Mouse (Mus musculus): Measurements from ENCODE around the gene Nanos2.

Gene Nanos2

GRCm38 (mm10) chr7:18987100-18987499, at the start of gene Nanos2:
Gene Nanos2 (plus strand): TSS chr7:18987400.
- DNase-seq (ENCODE audit: low read depth, low spot score): no peak

GRCm38 (mm10) chr7:18942376-18942775, 44.8 kb upstream of the Nanos2 start:
- no peak for DNase-seq (ENCODE audit: low read depth, low spot score)

GRCm38 (mm10) chr7:18942815-18943214, 44.4 kb upstream of the Nanos2 start:
- no peak for DNase-seq (ENCODE audit: low read depth, low spot score)

DNA sequence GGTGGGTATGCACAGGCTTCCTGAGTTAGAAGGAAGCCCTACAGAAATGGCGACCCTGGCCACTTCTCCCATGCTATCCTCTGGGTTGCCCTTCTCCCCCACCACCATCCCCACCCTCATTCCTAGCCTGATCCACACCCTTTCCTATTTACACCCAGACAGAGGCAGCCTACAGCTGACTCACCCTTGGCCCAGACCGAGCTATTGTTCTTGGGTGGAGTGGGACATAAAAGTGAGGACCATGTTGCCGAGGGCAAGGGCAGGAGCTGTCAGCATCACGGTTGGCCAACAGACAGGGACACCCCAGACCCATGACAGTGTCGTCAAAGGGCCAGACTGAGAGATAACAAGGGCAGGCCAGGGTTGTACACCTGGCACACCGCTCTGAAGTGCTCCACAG, 39.0 kb upstream of the Nanos2 start:
- peak; percentile 7 for DNase-seq (ENCODE audit: low read depth, low spot score)

GRCm38 (mm10) chr7:18949781-18950522, 37.2 kb upstream of the Nanos2 start:
- DNase-seq (ENCODE audit: low read depth, low spot score): no peak

GRCm38 (mm10) chr7:18950523-18951315, 36.5 kb upstream of the Nanos2 start:
- DNase-seq (ENCODE audit: low read depth, low spot score): no peak

DNA sequence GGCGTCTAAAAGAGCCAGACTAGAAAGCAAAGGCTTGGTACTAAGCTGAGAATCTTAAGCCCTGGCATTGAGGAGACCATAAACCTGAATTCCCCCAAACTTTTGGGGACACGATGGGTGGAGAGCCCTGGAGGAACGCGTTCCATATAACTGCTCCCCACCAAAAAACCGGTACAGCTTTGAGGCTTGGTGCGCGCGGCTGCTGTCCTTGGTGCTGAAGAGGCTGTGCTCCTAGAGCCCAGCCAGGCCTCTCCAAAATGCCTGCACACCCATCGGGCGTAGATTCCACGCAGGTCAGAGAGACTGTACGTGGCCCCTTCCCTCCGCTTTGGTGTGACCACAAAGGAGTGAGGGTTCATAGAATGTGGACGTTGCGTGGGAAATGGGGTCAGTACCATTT, 35.8 kb upstream of the Nanos2 start:
- peak; percentile 46 for DNase-seq (ENCODE audit: low read depth, low spot score)

DNA sequence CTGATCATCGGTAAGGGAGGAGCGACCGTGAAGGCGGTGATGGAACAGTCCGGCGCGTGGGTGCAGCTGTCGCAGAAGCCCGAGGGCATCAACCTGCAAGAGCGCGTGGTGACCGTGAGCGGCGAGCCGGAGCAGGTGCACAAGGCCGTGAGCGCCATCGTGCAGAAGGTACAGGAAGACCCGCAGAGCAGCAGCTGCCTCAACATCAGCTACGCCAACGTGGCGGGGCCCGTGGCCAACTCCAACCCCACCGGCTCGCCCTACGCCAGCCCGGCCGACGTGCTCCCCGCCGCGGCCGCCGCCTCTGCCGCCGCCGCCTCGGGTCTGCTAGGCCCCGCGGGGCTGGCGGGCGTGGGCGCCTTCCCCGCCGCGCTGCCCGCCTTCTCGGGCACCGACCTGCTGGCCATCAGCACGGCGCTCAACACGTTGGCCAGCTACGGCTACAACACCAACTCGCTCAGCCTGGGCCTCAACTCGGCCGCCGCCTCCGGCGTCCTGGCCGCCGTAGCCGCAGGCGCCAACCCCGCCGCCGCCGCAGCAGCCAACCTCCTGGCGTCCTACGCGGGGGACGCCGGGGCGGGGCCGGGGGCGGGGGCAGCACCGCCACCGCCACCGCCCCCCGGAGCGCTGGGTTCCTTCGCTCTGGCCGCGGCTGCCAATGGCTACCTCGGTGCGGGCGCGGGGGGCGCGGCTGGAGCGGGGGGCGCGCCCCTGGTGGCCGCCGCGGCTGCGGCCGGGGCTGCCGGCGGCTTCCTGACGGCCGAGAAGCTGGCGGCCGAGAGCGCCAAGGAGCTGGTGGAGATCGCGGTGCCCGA, 29.4 kb upstream of the Nanos2 start:
- DNase-seq (ENCODE audit: low read depth, low spot score): no peak

GRCm38 (mm10) chr7:18958384-18958766, 28.8 kb upstream of the Nanos2 start:
- no peak for DNase-seq (ENCODE audit: low read depth, low spot score)

DNA sequence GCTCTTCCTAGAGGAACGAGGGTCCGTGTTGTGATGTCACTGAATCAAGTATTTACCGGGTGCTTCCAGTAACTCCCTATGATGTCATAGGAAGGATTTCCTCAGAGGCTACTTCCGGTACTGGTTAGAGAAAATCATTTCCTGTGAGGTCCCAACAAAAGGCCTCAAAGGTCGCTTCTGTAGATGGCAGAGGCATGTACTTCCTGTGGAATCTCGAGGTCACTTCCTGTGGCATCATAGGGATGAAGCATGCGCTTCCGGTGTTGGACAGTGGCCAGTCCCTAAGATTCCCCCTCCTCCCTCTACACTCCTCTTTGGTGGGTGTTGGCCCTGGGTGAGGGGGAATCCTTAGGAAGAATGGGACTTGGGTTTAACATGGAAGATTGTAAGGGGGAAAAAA, 27.8 kb upstream of the Nanos2 start:
- no peak for DNase-seq (ENCODE audit: low read depth, low spot score)

DNA sequence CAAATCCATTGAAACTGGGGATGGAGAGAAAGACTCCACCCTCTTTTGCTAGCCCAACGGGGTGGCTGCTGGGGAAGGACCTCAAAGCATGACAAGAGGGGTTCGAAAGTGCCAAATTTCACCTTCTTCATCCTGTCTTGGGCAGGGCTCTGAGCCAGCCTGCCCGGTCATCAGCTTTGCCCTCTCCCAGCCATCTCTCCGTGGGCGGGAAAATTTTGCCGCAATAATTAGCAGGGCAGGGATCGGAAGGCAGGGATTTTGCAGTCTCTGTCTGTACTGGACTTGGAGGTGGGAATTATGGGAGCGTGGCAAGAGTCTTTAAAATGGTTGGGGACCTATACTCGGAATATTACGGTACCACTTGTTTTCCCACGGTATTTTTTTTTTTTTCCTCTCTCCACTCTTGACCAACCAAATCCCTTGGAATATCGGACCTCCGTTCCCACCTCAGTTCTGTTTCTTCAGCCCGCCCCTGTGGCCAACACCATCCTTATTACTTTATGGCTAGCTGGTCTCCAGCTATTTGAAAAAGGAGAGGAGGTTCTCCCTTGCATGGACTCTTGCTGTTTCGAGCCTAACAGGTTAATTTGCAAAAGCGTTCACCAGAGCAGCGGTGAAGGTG, 24.9 kb upstream of the Nanos2 start:
- DNase-seq (ENCODE audit: low read depth, low spot score): no peak

GRCm38 (mm10) chr7:18962795-18963194, 24.4 kb upstream of the Nanos2 start:
- DNase-seq (ENCODE audit: low read depth, low spot score): no peak

DNA sequence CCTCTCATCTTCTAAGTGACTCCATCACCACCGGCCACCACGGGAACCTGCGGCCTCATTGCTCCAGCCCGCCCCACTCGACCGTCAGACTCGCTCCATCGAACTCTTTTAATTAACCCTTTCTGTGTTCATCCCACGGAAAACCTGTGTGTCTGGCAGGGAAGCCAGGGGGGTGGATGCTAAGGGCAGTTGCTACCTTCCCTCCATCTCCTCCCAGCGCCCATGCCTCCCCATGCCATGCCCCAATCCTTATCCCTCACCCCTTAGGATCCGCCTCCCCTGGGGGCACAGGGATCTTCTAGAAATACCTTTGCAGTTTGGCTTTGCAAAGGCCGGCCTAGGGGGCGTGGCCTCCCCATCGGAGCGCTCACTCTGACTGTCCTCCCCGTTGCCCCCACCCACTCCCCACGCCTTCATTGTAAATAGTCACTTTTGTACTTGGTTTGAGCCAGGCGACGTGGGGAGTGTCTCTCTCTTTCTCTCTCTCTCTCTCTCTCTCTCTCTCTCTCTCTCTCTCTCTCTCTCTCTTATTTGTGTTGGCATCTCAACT, 23.8 kb upstream of the Nanos2 start:
- no peak for DNase-seq (ENCODE audit: low read depth, low spot score)

GRCm38 (mm10) chr7:18965312-18965711, 21.9 kb upstream of the Nanos2 start:
- DNase-seq (ENCODE audit: low read depth, low spot score): no peak

DNA sequence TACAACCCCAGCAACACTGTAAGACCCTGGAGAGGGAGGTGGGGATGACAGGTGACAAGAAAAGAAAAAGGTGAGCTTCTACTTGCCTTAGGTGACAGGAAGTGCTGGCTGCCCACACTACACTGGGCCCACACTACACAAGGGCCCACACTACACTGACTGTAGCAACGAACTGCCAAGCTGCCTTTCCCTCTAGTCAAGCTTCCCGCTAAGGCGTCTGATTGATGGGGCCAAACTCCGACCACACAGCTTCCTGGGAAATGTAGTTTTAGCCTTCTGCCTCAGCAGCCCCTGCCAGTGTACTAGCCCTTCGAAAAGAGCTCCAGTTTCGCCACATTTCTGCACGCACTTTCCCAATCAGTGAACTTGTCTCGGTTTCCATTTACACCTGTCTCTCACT, 19.6 kb upstream of the Nanos2 start:
- DNase-seq (ENCODE audit: low read depth, low spot score): no peak

- no peak for DNase-seq (ENCODE audit: low read depth, low spot score)
Observed at GRCm38 (mm10) chr7:18970956-18971355, 16.2 kb upstream of the Nanos2 start.

GRCm38 (mm10) chr7:18978381-18978780, 8.8 kb upstream of the Nanos2 start:
- DNase-seq (ENCODE audit: low read depth, low spot score): peak; percentile 35

GRCm38 (mm10) chr7:18986503-18986902, 697 bp upstream of the Nanos2 start:
- DNase-seq (ENCODE audit: low read depth, low spot score): no peak

GRCm38 (mm10) chr7:18987747-18988146, 547 bp downstream of the Nanos2 start:
- no peak for DNase-seq (ENCODE audit: low read depth, low spot score)

GRCm38 (mm10) chr7:18988780-18989179, 1.6 kb downstream of the Nanos2 start:
- DNase-seq (ENCODE audit: low read depth, low spot score): no peak

DNA sequence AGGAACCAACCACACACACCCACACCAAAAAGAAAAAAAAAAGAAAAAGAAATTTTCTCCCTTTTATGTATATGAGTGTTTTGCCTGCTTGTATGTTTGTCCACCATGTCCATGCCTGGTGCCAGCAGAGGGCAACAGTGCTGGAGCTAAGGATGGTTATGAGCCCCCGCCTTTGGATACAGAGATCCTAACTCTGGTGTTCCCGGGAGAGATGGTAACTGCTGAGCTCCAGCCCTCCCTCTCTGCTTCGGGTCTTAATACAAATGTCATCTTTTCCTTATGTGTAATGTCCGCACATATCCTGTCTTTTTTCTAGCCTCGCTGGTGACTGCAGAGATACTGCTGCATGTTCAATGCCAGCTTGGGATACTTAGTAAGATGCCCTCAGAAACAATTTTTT, 2.8 kb downstream of the Nanos2 start:
- peak; percentile 58 for DNase-seq (ENCODE audit: low read depth, low spot score)

Data from 3T3-L1 (cell line).